Mouse (Mus musculus): ENCODE data around the gene Naa11. TPM values are rescaled to one million over a fixed set of nuclear protein-coding genes. Genes with fewer than 3 reads are reported as not detected.
A peak's percentile ranks its signal among the peaks of the same experiment; 100 is the strongest.

Gene Naa11
- not detected in 2 replicates for polyA plus RNA-seq (2015; fragmentation: Nextera tagmentation; extraction: Ambion mirVana)

DNA sequence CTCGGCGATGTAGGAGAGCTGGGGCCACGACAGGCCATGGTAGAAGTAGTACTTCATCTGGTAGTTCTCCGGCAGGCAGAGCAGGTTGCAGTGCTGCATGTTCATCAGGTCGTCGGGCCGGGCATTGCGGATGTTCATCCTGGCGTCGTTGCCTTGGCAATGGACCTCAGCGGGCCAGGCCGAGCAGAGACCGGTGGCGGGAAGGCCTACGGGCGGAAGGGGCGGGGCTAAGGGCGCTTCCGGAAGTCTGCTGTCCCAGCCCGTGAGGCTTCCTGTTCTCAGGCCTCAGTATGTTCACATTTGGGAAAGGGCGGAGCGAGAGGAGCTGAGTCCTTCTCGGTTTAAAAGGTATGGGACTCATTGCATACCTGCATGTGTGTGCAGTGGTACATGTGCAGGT is at the start of gene Naa11:
Naa11 (minus strand) TSS at position 220 of the 400 bp plus-strand sequence.
- H3K9me3 ChIP-seq (replicated peaks) = no peaks in the 10 kb centered on the region
- H3K27me3 ChIP-seq (replicated peaks) = no peaks in the 10 kb centered on the region
- no peaks in the 10 kb centered on the region for H3K4me1 ChIP-seq
- no peak within 1 kb of the TSS for H3K4me2 ChIP-seq
- 97% methylated on average over 23 of the region's 23 CpGs for WGBS
- no peaks in the 10 kb centered on the region for H3K36me3 ChIP-seq
- H3K9ac ChIP-seq (replicated peaks) = no peak within 1 kb of the TSS
- no peak within 1 kb of the TSS for H3K27ac ChIP-seq (replicated peaks)
- ATAC-seq (ENCODE audit: low FRiP score) = no peak
- no peak within 1 kb of the TSS for H3K4me3 ChIP-seq (replicated peaks)

DNA sequence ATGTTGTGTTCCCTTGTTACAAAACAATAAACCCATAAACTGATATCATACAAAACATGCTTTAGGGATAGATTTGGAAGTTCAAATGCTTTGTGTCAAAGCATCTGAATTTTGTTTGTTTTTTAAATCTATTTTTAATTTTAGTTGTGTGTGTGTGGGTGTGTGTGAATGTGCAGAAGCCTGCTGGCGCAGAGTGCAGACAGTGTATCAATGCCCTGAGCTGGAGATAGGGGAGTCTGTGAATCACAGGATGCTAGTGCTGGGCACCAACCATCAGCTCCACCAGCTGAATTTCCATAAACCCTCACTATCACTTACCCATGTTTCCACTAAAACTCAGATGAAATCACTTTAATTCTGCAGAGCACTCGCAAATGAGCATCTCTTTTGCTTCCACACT is 40.3 kb upstream of the Naa11 start:
- no peak overlapping the region for H3K4me3 ChIP-seq (replicated peaks)
- H3K27me3 ChIP-seq (replicated peaks) = no peaks in the 10 kb centered on the region
- H3K4me1 ChIP-seq = no peaks in the 10 kb centered on the region
- 95% methylated on average over 2 of the region's 2 CpGs for WGBS
- no peaks in the 10 kb centered on the region for H3K36me3 ChIP-seq
- no peak for ATAC-seq (ENCODE audit: low FRiP score)
- H3K27ac ChIP-seq (replicated peaks) = no peak overlapping the region
- no peak overlapping the region for H3K9ac ChIP-seq (replicated peaks)
- H3K9me3 ChIP-seq (replicated peaks) = no peaks in the 10 kb centered on the region
- H3K4me2 ChIP-seq = no peak overlapping the region

DNA sequence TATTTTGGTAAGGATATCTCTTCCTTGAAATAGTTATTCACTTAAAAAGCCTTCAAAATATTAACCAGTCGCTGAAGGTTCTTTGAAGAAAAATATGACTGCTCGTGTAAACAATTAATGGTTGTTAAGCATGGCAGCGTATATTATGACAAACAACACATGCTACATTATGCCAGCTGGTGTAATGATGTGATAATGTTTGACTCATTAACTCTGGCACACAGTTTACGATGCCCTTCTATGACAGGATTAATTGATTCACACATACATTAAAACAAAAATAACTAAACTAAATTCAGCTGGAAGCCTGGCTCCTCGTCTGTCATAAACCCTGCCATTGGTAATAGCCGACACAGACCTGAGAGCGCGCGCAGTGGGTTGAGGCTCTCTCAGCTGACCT is 37.8 kb upstream of the Naa11 start:
- WGBS = 39% methylated on average over 9 of the region's 9 CpGs
- H3K27me3 ChIP-seq (replicated peaks) = no peaks in the 10 kb centered on the region
- no peaks in the 10 kb centered on the region for H3K4me1 ChIP-seq
- H3K9ac ChIP-seq (replicated peaks) = no peak overlapping the region
- no peak overlapping the region for H3K4me3 ChIP-seq (replicated peaks)
- H3K36me3 ChIP-seq = no peaks in the 10 kb centered on the region
- no peak for ATAC-seq (ENCODE audit: low FRiP score)
- no peak overlapping the region for H3K27ac ChIP-seq (replicated peaks)
- no peaks in the 10 kb centered on the region for H3K9me3 ChIP-seq (replicated peaks)
- no peak overlapping the region for H3K4me2 ChIP-seq

DNA sequence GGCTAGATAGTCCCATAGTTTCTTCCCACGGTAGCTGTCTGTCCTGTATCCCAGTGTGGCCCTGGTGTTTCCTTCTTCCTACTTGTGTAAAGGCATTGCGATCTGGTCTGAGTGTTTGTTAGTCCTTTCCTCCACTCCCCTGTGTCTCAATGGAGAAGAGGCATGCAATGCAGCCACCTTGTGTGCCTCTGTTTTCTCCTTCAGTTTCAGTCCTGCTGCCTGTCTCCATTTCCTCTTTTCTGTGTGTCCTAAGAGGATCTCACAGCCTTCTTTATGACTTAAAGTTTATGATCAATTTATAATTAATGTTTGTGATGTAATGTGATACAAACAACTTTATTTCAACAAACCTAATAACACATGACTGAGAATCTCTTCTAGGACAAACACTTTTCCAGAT is 29.5 kb upstream of the Naa11 start:
- Histone ChIP-seq H3K27ac (replicated peaks) (no peak overlapping the region), H3K27me3 (replicated peaks) (no peaks in the 10 kb centered on the region), H3K9me3 (replicated peaks) (no peaks in the 10 kb centered on the region), H3K4me2 (no peak overlapping the region), H3K36me3 (no peaks in the 10 kb centered on the region), H3K4me1 (no peaks in the 10 kb centered on the region), H3K9ac (replicated peaks) (no peak overlapping the region), H3K4me3 (replicated peaks) (no peak overlapping the region)
- no peak for ATAC-seq (ENCODE audit: low FRiP score)
- WGBS = 95% methylated on average over 2 of the region's 2 CpGs

DNA sequence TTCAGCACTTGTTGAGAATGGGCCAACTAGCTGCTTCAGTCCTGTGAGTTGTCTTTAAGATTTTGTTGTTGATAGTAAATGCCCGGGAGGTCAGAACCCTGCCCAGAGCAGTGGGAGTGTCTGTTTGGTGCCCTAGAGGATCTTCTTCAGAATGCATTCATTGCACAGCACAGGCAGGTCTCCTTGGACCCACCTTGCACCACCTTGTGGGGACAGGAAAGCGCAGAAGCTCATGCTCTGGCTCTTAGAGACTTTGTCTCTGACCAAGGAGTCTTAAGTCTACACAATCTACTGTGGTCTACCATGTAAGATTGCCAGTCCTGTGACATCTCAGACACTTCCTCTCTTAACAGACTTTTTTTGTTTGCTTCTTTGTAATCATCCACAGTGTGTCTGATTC is 25.0 kb upstream of the Naa11 start:
- H3K4me3 ChIP-seq (replicated peaks) = no peak overlapping the region
- no peaks in the 10 kb centered on the region for H3K9me3 ChIP-seq (replicated peaks)
- no peak overlapping the region for H3K9ac ChIP-seq (replicated peaks)
- no peak overlapping the region for H3K4me2 ChIP-seq
- no peak for ATAC-seq (ENCODE audit: low FRiP score)
- no peak overlapping the region for H3K27ac ChIP-seq (replicated peaks)
- no peaks in the 10 kb centered on the region for H3K27me3 ChIP-seq (replicated peaks)
- 0 out of 2 replicates have a peak, but pooled peaks cover 3% of the 10 kb centered on the region for H3K4me1 ChIP-seq
- 85% methylated on average over 2 of the region's 2 CpGs for WGBS
- H3K36me3 ChIP-seq = no peaks in the 10 kb centered on the region

DNA sequence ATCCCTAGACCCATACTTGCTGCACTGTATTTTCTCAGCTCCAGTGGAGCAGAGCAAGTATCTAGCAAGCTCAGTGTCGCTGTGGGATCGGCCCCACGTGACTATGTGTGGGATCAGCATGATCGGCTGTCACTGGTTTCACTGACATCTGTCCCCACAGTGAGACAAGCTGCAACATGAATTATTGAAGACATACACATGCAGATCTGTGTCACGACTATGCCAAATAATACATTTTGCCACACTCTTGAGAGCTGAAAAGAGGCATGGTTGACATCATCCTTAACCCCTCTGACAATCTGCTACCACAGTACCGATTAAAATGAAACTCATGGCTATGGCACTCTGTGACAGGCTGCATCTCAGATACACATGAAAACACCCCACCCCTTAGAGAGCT is 23.7 kb upstream of the Naa11 start:
- H3K4me1 ChIP-seq = 0 out of 2 replicates have a peak, but pooled peaks cover 3% of the 10 kb centered on the region
- H3K36me3 ChIP-seq = no peaks in the 10 kb centered on the region
- H3K27me3 ChIP-seq (replicated peaks) = no peaks in the 10 kb centered on the region
- H3K9me3 ChIP-seq (replicated peaks) = no peaks in the 10 kb centered on the region
- H3K4me3 ChIP-seq (replicated peaks) = no peak overlapping the region
- no peak overlapping the region for H3K4me2 ChIP-seq
- H3K27ac ChIP-seq (replicated peaks) = no peak overlapping the region
- ATAC-seq (ENCODE audit: low FRiP score) = peak; percentile 61
- WGBS = 51% methylated on average over 6 of the region's 6 CpGs
- no peak overlapping the region for H3K9ac ChIP-seq (replicated peaks)

DNA sequence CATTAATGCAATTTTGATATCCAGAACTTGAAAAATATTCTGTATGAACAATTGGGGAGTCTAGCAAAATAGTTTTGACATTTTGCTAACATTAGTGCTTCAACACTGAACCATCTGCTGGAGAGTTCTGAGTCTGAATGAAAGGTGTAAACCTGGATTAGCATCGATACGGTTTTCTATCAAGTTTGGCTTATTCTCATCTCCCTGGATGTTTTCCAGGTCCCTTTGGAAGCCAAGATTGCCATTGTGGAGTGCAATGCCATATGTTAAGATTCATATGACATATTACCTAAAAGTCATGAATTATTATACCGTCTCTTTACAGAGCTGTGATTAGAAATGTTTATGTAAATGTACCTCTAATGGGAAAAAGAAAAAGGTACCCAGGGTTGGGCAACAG is 21.5 kb upstream of the Naa11 start:
- Histone ChIP-seq H3K4me3 (replicated peaks) (no peak overlapping the region), H3K4me1 (peaks cover 11% of the 10 kb centered on the region), H3K4me2 (no peak overlapping the region), H3K9ac (replicated peaks) (no peak overlapping the region), H3K36me3 (no peaks in the 10 kb centered on the region), H3K27ac (replicated peaks) (no peak overlapping the region), H3K27me3 (replicated peaks) (no peaks in the 10 kb centered on the region), H3K9me3 (replicated peaks) (no peaks in the 10 kb centered on the region)
- 80% methylated on average over 3 of the region's 3 CpGs for WGBS
- ATAC-seq (ENCODE audit: low FRiP score) = no peak

DNA sequence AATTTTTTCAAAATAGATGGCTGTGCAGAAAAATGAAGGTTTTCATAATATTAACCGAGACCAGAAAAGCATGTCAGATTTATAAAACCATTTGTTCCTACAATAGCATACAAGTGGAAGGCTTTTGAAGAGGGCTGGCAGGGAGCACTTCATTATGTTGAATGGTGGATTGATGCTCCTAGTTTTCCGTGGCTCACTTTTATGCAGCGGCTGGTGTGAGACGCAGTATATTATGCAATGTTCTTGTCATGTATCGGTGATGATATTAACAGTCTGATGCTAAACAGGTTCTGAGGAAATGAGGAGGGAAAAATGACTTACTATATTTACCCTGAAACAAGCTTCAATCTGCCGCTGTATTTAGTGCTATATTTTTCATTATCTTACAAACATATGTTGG is 18.0 kb upstream of the Naa11 start:
- Histone ChIP-seq H3K4me2 (no peak overlapping the region), H3K4me3 (replicated peaks) (no peak overlapping the region), H3K36me3 (no peaks in the 10 kb centered on the region), H3K9ac (replicated peaks) (no peak overlapping the region), H3K4me1 (peaks cover 9% of the 10 kb centered on the region), H3K9me3 (replicated peaks) (0 out of 2 replicates have a peak, but pooled peaks cover 3% of the 10 kb centered on the region), H3K27ac (replicated peaks) (no peak overlapping the region), H3K27me3 (replicated peaks) (no peaks in the 10 kb centered on the region)
- no peak for ATAC-seq (ENCODE audit: low FRiP score)
- WGBS = 34% methylated on average over 6 of the region's 6 CpGs

DNA sequence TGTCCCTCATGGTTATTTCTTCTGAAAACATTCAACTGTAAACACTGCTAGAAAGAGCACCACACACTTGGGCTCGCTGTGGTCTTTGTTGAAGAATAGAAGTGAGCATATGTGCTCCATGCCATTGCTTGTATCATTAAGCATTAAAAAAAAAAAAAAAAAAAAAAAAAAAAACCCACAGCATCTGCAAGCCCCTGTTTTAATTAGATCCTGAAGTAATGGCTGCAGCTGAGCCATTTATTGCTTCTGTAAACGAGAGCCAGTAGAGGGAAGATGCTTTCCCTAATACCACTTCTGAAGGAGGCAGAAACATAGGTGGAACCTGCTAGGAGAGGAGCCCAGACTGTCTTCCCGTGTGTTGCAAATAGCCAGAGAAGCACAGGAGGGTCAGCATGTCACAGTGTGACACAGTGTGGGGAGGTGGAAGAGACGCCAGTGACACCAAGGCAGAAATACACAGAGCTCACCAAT is 17.1 kb upstream of the Naa11 start:
- no peak overlapping the region for H3K9ac ChIP-seq (replicated peaks)
- no peaks in the 10 kb centered on the region for H3K36me3 ChIP-seq
- ATAC-seq (ENCODE audit: low FRiP score) = peak; percentile 78
- WGBS = 25% methylated on average over 4 of the region's 4 CpGs
- no peak overlapping the region for H3K4me2 ChIP-seq
- peaks cover 9% of the 10 kb centered on the region for H3K4me1 ChIP-seq
- H3K9me3 ChIP-seq (replicated peaks) = 0 out of 2 replicates have a peak, but pooled peaks cover 3% of the 10 kb centered on the region
- peak overlapping the region; percentile 60; the same call in 1 of the 2 replicates for H3K27ac ChIP-seq (replicated peaks)
- no peaks in the 10 kb centered on the region for H3K27me3 ChIP-seq (replicated peaks)
- H3K4me3 ChIP-seq (replicated peaks) = no peak overlapping the region

DNA sequence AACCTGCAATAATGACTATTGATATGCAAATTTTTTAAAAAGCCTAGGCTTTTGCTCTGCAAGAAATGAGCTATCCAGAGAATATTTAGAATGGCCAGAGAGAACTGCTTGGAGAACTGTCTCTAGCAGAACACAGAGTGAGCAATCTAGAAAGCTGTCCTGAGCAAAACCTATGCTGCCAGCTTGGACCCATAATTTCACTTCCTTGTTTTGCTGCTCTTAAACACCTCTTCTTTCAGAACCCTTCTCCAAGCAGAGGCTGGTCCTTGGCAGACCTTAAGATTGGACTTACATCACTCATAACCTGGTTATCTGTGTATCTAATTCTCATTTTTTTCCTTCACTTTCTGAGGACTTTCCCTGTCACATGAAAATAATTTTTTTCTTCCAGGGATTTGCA is 8.9 kb upstream of the Naa11 start:
- ATAC-seq (ENCODE audit: low FRiP score) = no peak
- Histone ChIP-seq H3K4me2 (no peak overlapping the region), H3K27ac (replicated peaks) (no peak overlapping the region), H3K4me1 (no peaks in the 10 kb centered on the region), H3K9me3 (replicated peaks) (no peaks in the 10 kb centered on the region), H3K27me3 (replicated peaks) (no peaks in the 10 kb centered on the region), H3K4me3 (replicated peaks) (no peak overlapping the region), H3K36me3 (no peaks in the 10 kb centered on the region), H3K9ac (replicated peaks) (no peak overlapping the region)

DNA sequence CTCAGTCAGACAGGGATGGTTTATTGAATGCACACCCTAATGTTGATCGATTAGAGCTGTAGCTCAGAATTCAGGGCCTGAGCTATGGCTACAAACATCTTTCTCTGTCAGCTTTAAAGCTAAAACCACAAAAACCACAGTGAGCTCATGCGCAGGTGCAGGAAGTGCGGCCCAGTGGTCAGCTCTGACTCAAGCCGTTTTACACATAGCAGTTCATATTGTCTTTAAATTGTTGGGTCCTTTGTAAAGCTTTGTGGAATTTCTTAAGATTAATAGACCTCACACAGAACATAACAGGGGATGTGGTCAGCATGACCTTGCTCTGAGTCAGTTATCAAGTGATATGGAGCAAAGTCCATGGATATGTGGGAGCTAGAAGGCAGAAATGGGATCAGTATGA is 5.4 kb upstream of the Naa11 start:
- H3K9ac ChIP-seq (replicated peaks) = no peak overlapping the region
- no peak overlapping the region for H3K4me3 ChIP-seq (replicated peaks)
- H3K27ac ChIP-seq (replicated peaks) = no peak overlapping the region
- no peak for ATAC-seq (ENCODE audit: low FRiP score)
- no peaks in the 10 kb centered on the region for H3K27me3 ChIP-seq (replicated peaks)
- no peaks in the 10 kb centered on the region for H3K36me3 ChIP-seq
- 93% methylated on average over 4 of the region's 4 CpGs for WGBS
- no peak overlapping the region for H3K4me2 ChIP-seq
- no peaks in the 10 kb centered on the region for H3K9me3 ChIP-seq (replicated peaks)
- H3K4me1 ChIP-seq = no peaks in the 10 kb centered on the region

DNA sequence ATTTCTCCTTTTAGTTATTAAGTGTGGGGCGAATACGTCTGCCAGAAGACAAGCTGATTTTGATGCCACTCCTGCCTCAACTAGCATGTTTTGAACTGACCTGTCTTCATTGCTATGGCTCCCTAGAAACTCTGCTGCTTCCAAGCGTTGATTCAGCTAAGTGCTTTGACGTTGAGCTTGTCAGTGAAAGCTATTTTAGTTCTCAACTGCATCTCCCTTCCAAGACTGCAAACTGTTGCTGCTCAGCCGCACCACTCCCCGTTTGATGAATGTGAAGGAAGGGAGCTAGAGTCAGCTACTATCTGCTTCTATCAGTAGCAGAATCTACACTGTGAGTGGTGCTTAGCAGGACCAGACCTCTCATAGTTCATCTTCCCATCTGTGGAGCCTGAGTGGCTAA is 4.6 kb downstream of the Naa11 start:
- Histone ChIP-seq H3K9me3 (replicated peaks) (no peaks in the 10 kb centered on the region), H3K27ac (replicated peaks) (no peak overlapping the region), H3K36me3 (no peaks in the 10 kb centered on the region), H3K4me3 (replicated peaks) (no peak overlapping the region), H3K4me2 (no peak overlapping the region), H3K4me1 (no peaks in the 10 kb centered on the region), H3K27me3 (replicated peaks) (no peaks in the 10 kb centered on the region), H3K9ac (replicated peaks) (no peak overlapping the region)
- ATAC-seq (ENCODE audit: low FRiP score) = no peak
- WGBS = 85% methylated on average over 6 of the region's 6 CpGs

DNA sequence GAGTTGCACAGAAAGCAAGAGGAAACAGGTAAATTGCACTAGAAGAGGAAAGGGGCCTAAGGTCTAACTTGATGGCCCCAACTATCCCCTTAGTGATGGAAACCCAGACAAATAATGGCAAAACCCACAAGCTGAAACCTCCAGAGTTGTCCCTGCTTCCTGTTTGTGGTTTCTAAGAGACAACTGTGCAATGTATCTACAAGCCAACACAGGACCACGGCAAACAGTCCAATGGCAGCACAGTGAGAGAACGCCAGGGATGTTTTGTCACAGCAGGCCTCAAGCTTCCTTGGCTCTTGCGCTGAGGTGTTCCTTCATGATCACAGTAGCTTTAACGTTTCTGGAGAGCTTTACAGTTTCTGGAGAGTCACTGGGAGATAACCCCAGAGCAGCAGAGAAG is 7.8 kb downstream of the Naa11 start:
- Histone ChIP-seq H3K27ac (replicated peaks) (no peak overlapping the region), H3K36me3 (no peaks in the 10 kb centered on the region), H3K9me3 (replicated peaks) (no peaks in the 10 kb centered on the region), H3K27me3 (replicated peaks) (no peaks in the 10 kb centered on the region), H3K9ac (replicated peaks) (no peak overlapping the region), H3K4me1 (no peaks in the 10 kb centered on the region), H3K4me2 (no peak overlapping the region), H3K4me3 (replicated peaks) (no peak overlapping the region)
- WGBS = 77% methylated on average over 4 of the region's 4 CpGs
- no peak for ATAC-seq (ENCODE audit: low FRiP score)
